Mouse (Mus musculus) CH12.LX (cell line): ENCODE measurements around the gene Tmem240. TPM values are rescaled to one million over a fixed set of nuclear protein-coding genes. Genes with fewer than 3 reads are reported as not detected.

Experiments
- DNase-seq: peaks from one replicate; pipeline ENCODE4 v3.0.0-alpha.2; 2013; ENCODE audit errors: extremely low read depth
- H3K27ac ChIP-seq: 2 replicates; pipeline ENCODE4 v1.5.1; 2012; ENCODE audit warnings: low read depth, mild to moderate bottlenecking, control low read depth, moderate library complexity; ENCODE audit not compliant: insufficient read depth
- H3K27me3 ChIP-seq: replicated peaks from 2 replicates; pipeline ENCODE3; 2012; ENCODE audit warnings: inconsistent platforms
- H3K36me3 ChIP-seq, 2 experiments: replicated peaks in 1 of 2; 2 replicates each; pipeline versions ENCODE3 to v1.6.1; 2012; ENCODE audit warnings: inconsistent platforms in 1 of 2, low read length in 1 of 2, mild to moderate bottlenecking in 1 of 2, mixed read lengths in 1 of 2, moderate library complexity in 1 of 2; ENCODE audit not compliant: control insufficient read depth in 1 of 2, insufficient read depth in 1 of 2
- H3K4me1 ChIP-seq, 2 experiments: 2 replicates each; pipeline ENCODE4 v1.6.1; 2012; ENCODE audit warnings: inconsistent platforms in 1 of 2, moderate library complexity in 1 of 2; ENCODE audit not compliant: insufficient read depth in 2 of 2, control insufficient read depth in 1 of 2
- H3K4me2 ChIP-seq: 2 replicates; pipeline ENCODE4 v1.6.1; 2012; ENCODE audit warnings: low read depth, mild to moderate bottlenecking, control low read depth; ENCODE audit not compliant: poor library complexity, insufficient read depth, severe bottlenecking
- H3K4me3 ChIP-seq, 3 experiments: fragments of 150-350 bp in 1 of 3; sonication (generic) in 1 of 3; replicated peaks in 1 of 3; 2 replicates each; pipeline versions ENCODE3 to v1.5.1; 2011 to 2012; ENCODE audit warnings: low read depth in 2 of 3, low read length in 2 of 3, mild to moderate bottlenecking in 2 of 3, moderate library complexity in 2 of 3, control low read depth in 1 of 3, improper control_type of control experiment in 1 of 3, inconsistent platforms in 1 of 3, mixed read lengths in 1 of 3; ENCODE audit not compliant: poor library complexity in 1 of 3
- H3K79me2 ChIP-seq: replicated peaks from 2 replicates; pipeline ENCODE4 v1.6.1; 2012; ENCODE audit warnings: mild to moderate bottlenecking, moderate library complexity; ENCODE audit not compliant: control insufficient read depth, poor library complexity, insufficient read depth, severe bottlenecking; ENCODE audit errors: extremely low read depth
- H3K9ac ChIP-seq: 2 replicates; pipeline ENCODE4 v1.6.1; 2012; ENCODE audit warnings: low read depth, mild to moderate bottlenecking, control low read depth, moderate library complexity; ENCODE audit not compliant: insufficient read depth
- H3K9me3 ChIP-seq: replicated peaks from 2 replicates; pipeline ENCODE3; 2012; ENCODE audit warnings: low read length, inconsistent platforms, mixed read lengths
- BHLHE40 ChIP-seq: IDR thresholded peaks from 2 replicates; pipeline ENCODE4 v1.6.1; 2011; ENCODE audit warnings: mild to moderate bottlenecking, low read depth, low read length, improper control_type of control experiment
- CHD2 ChIP-seq: IDR thresholded peaks from 2 replicates; pipeline ENCODE4 v1.6.1; 2011; ENCODE audit warnings: low read length, improper control_type of control experiment
- CTCF ChIP-seq, 2 experiments: IDR thresholded peaks in 1 of 2; conservative IDR thresholded peaks in 1 of 2; 2 replicates each; pipeline ENCODE4 v1.5.1; 2011 to 2012; ENCODE audit warnings: low read depth in 2 of 2, low read length in 2 of 2, improper control_type of control experiment in 1 of 2, inconsistent platforms in 1 of 2, mild to moderate bottlenecking in 1 of 2, moderate library complexity in 1 of 2
- GABPA ChIP-seq: IDR thresholded peaks from 2 replicates; pipeline ENCODE4 v1.6.1; 2012; ENCODE audit warnings: low read depth, low read length, improper control_type of control experiment, inconsistent platforms; ENCODE audit not compliant: insufficient replicate concordance
- HCFC1 ChIP-seq: IDR thresholded peaks from 2 replicates; pipeline ENCODE4 v1.6.1; 2012; ENCODE audit warnings: low read depth, mild to moderate bottlenecking, inconsistent platforms, low read length, improper control_type of control experiment
- IRF4 ChIP-seq: IDR thresholded peaks from 2 replicates; pipeline ENCODE4 v1.6.1; 2014; ENCODE audit warnings: low read depth, mild to moderate bottlenecking, inconsistent platforms, low read length, improper control_type of control experiment
- JUND ChIP-seq: conservative IDR thresholded peaks from 2 replicates; pipeline ENCODE4 v1.6.1; 2011; ENCODE audit warnings: low read depth, low read length, improper control_type of control experiment
- MAZ ChIP-seq: IDR thresholded peaks from 2 replicates; pipeline ENCODE4 v1.6.1; 2012; ENCODE audit warnings: low read depth, mild to moderate bottlenecking, inconsistent platforms, low read length, improper control_type of control experiment, moderate library complexity
- POLR2AphosphoS2 ChIP-seq: IDR thresholded peaks from 2 replicates; pipeline ENCODE4 v1.6.1; 2011; ENCODE audit warnings: low read depth, low read length, improper control_type of control experiment
- RCOR1 ChIP-seq: conservative IDR thresholded peaks from 2 replicates; pipeline ENCODE4 v1.6.1; 2012; ENCODE audit warnings: low read depth, mild to moderate bottlenecking, inconsistent platforms, low read length, improper control_type of control experiment
- TBP ChIP-seq: conservative IDR thresholded peaks from 2 replicates; pipeline ENCODE4 v1.6.1; 2011; ENCODE audit warnings: low read depth, low read length, improper control_type of control experiment
- TCF12 ChIP-seq: IDR thresholded peaks from 2 replicates; pipeline ENCODE4 v1.6.1; 2014; ENCODE audit warnings: low read depth, mild to moderate bottlenecking, inconsistent platforms, low read length, improper control_type of control experiment
- UBTF ChIP-seq: IDR thresholded peaks from 2 replicates; pipeline ENCODE4 v1.6.1; 2012; ENCODE audit warnings: low read depth, mild to moderate bottlenecking, inconsistent platforms, low read length, improper control_type of control experiment, moderate library complexity
- USF2 ChIP-seq: conservative IDR thresholded peaks from 2 replicates; pipeline ENCODE4 v1.6.1; 2011; ENCODE audit warnings: low read depth, low read length, improper control_type of control experiment
- ZC3H11A ChIP-seq: IDR thresholded peaks from 2 replicates; pipeline ENCODE4 v1.6.1; 2012; ENCODE audit warnings: low read depth, mild to moderate bottlenecking, inconsistent platforms, low read length, improper control_type of control experiment
- ZKSCAN1 ChIP-seq: IDR thresholded peaks from 2 replicates; pipeline ENCODE4 v1.6.1; 2012; ENCODE audit warnings: low read depth, inconsistent platforms, low read length, improper control_type of control experiment, borderline replicate concordance
- ZNF384 ChIP-seq: IDR thresholded peaks from 2 replicates; pipeline ENCODE4 v1.6.1; 2012; ENCODE audit warnings: low read depth, low read length, improper control_type of control experiment, inconsistent platforms
- dilution Hi-C: fragments of 300-500 bp; cut with MboI; formaldehyde crosslinking; loops from 2 replicates; pipeline ENCODE4 v1.14.3; 2020; ENCODE audit warnings: low sequenced_read_pairs; ENCODE audit not compliant: extremely low pct_unique_long_range_greater_than_20kb, extremely low pct_ligation_motif_present
- in situ Hi-C: fragments of 300-500 bp; cut with MboI; formaldehyde crosslinking; loops from 3 replicates; pipeline ENCODE4 v1.14.3; 2019; ENCODE audit warnings: low sequenced_read_pairs, low pct_ligation_motif_present, low pct_unique_long_range_greater_than_20kb, mixed read lengths
- polyA plus RNA-seq: library from polyadenylated mRNA; unstranded; fragments of >175 nt; gene quantifications from 2 replicates; pipeline ENCODE4 v1.2.1, GENCODE M21; 2012; ENCODE audit warnings: low read depth; ENCODE audit not compliant: insufficient read length
- total RNA-seq, 2 experiments: library from RNA; depleted of rRNA; stranded (reverse); fragments of 300-350 nt in 1 of 2; fragments of >200 nt in 1 of 2; gene quantifications; 2 replicates each; pipeline ENCODE4 v1.2.3; 2012 to 2014

The Tmem240 gene
- total and polyA plus RNA-seq, 3 experiments, result 0.14 to 0.38 TPM; not detected in 1

DNA sequence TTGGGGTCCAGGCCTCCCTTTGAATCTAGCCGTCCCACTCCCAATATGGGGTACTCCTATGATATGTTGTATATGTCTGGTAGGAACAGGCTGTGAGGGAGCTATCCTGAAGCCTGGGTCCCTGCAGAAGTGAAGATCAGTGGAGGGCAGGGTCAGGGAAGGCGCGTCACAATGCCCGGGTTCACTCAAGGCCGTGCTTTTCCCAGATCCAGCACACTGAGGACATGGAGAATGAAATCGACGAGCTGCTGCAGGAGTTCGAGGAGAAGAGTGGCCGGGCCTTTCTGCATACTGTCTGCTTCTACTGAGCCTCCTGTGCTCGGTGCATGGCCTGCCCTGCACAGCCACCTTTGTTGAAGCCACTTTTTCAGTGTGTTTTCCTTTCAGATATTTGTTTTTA lies 1.3 kb upstream of the Tmem240 start:
- no peaks in the 10 kb centered on the region for H3K9me3 ChIP-seq
- in situ Hi-C loops (loop anchor here (5.0 kb wide), 1 partner anchor 34 kb away; no protein-coding TSS in a partner anchor), dilution Hi-C loops (no loop called here)
- no peak overlapping the region for H3K4me3 ChIP-seq
- H3K4me2 ChIP-seq, result no peak overlapping the region
- H3K36me3 ChIP-seq, result peaks cover 36 to 68% of the 10 kb centered on the region in 2 experiments
- H3K79me2 ChIP-seq, result no peaks in the 10 kb centered on the region
- no peaks in the 10 kb centered on the region for H3K27me3 ChIP-seq
- peaks cover 8 to 22% of the 10 kb centered on the region in 2 experiments for H3K4me1 ChIP-seq
- TF ChIP-seq IRF4 (no peak), UBTF (no peak), RCOR1 (no peak), ZKSCAN1 (no peak), TBP (no peak), ZNF384 (no peak)
- H3K27ac ChIP-seq, result no peak overlapping the region
- DNase-seq, result no peak
- H3K9ac ChIP-seq, result no peak overlapping the region

DNA sequence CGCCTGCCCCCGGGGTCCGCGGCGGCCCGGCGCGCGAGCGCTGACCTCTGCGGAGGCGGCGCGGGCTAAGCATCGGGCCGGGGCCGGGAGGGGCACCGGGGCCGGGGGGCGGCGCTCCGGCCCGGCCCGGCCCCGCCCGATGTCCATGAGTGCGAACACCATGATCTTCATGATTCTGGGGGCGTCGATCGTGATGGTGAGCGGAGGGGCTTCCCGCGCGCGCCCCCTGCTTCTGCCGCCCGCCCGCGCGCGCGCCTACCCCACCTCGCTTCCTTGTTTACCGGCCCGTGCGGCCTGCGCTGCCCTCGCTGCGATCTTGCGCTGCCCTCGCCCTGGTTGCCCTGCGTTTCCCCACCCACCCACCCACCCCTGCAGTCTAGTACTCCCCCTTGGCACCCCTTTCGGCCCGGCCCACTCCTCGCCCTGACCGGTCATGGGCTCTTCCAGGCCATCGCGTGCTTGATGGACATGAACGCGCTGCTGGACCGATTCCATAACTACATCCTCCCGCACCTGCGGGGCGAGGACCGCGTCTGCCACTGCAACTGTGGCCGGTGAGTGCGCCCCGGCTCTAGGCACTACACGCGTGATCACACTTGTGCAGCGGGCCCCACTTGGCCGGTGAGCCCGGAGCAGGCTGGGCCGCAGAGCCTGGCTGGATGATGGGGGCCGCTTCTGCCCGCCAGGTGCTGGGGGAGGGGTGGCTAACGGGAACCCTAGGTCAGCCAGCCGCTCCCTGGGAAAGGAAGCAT lies 527 bp downstream of the Tmem240 start:
- dilution Hi-C loops, result no loop called here
- no peak overlapping the region for H3K27ac ChIP-seq
- peak overlapping the region; percentile 64 to 93 (median 68) for H3K4me3 ChIP-seq
- H3K4me2 ChIP-seq, result peak overlapping the region; percentile 76
- TF ChIP-seq HCFC1, result no peak
- no peak for TF ChIP-seq MAZ
- no peak for TF ChIP-seq USF2
- TF ChIP-seq TCF12, result 0 out of 2 replicates have a peak, but pooled peaks have one; percentile 28
- no peak for TF ChIP-seq ZC3H11A
- no peak for TF ChIP-seq CTCF (conservative IDR thresholded peaks at IDR 0.05 in 1 of 2, IDR thresholded peaks at IDR 0.05 in 1 of 2; ENCODE audit: low read depth in 2 of 2, low read length in 2 of 2)
- TF ChIP-seq GABPA, result no peak
- TF ChIP-seq BHLHE40, result no peak
- TF ChIP-seq POLR2AphosphoS2, result no peak
- no peak for TF ChIP-seq IRF4
- no peak for TF ChIP-seq JUND
- TF ChIP-seq CHD2, result 0 out of 2 replicates have a peak, but pooled peaks have one; percentile 13
- TF ChIP-seq, all 38 proteins: peak for 2
- Histone ChIP-seq H3K4me1 (peaks cover 8 to 31% of the 10 kb centered on the region in 2 experiments), H3K9ac (peak overlapping the region; percentile 85), H3K9me3 (no peaks in the 10 kb centered on the region), H3K27me3 (no peaks in the 10 kb centered on the region), H3K36me3 (peaks cover 42 to 65% of the 10 kb centered on the region in 2 experiments), H3K79me2 (no peaks in the 10 kb centered on the region)
- in situ Hi-C loops, result loop anchor here (5.0 kb wide), 1 partner anchor 32 kb away; no protein-coding TSS in a partner anchor
- no peak for DNase-seq
